Mouse (Mus musculus): ENCODE results near the gene 1700102P08Rik.
A peak's percentile ranks its signal among the peaks of the same experiment; 100 is the strongest.

Gene 1700102P08Rik

DNA sequence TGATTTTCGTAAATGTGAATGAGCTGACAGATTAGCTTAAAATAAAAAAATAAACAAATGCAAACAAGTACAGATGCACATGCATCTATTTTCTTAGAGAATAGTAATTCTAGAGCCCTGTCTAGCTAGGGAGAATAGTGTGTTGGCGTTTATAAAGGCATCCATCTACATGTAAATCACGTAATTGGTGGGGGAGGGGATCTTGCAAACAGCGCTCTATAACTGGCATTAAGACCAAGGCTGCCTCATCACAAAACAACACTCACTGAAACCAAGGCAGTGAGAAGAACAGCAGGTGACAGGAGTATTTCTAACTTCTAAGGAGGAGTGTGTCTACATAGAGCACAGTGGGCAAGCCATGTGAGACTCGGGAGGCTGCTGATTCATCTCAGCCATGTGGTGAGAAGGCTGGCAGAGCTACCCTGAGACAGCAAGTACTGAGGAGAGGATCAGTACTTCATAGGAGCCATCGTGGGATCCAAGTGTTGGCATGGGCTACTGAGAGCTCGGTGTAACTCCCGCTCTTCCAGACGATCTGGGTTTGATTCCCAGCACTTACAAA lies 18.9 kb downstream of the 1700102P08Rik start:
- no peak for DNase-seq (ENCODE audit: low spot score)

DNA sequence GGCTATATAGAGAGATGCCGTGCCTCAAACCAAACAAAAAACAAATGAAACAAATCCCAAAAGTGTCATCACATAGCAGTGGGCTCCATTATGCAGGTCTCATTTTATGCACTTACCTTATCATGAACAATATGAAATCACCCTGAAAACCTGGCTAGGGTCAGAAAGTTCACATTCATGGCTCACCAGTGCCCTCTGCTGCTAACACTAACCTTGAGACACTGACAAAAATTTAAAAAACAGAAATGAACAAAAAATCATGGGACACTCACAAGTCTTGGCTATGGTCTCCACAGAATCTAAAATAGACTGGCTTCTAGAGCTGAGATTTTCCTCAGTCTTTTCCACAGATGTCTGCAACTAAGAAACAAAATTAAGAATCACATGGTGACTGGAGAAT lies 19.6 kb downstream of the 1700102P08Rik start:
- DNase-seq (ENCODE audit: low spot score) = no peak

GRCm38 (mm10) chr9:108428384-108428783 lies 35.8 kb downstream of the 1700102P08Rik start, which contains the start of gene Ccdc36:
Ccdc36 (minus strand) TSS chr9:108428484.
- no peak for DNase-seq (ENCODE audit: low spot score)

DNA sequence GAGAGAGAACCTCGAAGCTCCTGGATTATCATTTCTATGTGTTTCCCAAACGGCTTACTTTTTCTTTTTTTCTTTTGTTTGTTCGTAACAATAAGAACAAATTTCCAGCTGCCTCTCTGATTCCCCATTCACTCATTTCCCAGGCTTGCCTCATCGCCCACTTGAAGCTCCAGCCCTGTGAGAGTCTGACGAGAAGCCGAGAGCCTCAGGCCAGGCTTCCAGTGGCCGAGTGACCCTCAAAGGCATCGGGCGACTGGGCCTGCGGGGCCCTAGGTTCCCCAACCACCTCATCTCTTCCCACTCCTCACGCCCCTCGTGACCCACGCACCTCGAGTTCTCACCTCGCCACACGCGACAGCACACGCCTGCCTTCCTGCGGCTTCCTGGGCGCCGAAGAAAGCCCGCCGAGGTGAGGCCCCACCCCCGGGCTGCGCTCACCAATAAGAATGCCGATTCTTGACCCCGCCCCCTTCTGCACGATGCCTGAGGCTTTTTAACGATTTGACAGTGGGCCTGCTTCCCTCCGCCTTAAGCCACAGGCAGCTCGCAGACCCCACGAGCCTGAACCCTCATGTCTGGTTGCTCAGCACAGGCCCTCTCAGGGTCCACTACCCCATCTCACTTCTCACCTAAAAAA lies 38.9 kb downstream of the 1700102P08Rik start:
- no peak for DNase-seq (ENCODE audit: low spot score)

DNA sequence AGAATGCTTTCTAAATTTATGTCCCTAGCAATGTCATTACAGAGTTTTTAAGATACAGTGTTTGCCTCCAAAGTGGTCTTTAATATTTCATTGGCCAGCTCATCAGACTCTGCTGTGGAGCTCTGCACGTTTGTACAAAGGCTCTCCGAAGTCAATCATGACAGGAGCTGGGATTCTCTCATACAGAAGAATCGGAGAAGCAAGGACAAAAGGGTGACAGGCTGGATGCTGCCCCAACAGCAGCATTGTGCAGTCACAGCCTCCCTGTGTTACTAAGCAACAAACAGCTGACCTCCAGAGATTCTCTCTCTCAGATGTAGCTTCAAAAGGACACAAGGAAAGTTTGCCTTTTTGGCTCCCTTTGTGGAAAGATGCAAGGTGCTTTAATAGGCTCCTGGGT lies 43.6 kb downstream of the 1700102P08Rik start, which contains the start of gene BC048562:
TSS of gene BC048562 (plus strand) at position 301 of the 400 bp plus-strand sequence.
- DNase-seq (ENCODE audit: low spot score) = no peak

GRCm38 (mm10) chr9:108439176-108439575 lies 46.6 kb downstream of the 1700102P08Rik start:
- DNase-seq (ENCODE audit: low spot score) = no peak

GRCm38 (mm10) chr9:108440485-108440884 lies 47.9 kb downstream of the 1700102P08Rik start:
- DNase-seq (ENCODE audit: low spot score) = no peak

- no peak for DNase-seq (ENCODE audit: low spot score)
These were observed 48.8 kb downstream of the 1700102P08Rik start for GRCm38 (mm10) chr9:108441236-108441919.

DNA sequence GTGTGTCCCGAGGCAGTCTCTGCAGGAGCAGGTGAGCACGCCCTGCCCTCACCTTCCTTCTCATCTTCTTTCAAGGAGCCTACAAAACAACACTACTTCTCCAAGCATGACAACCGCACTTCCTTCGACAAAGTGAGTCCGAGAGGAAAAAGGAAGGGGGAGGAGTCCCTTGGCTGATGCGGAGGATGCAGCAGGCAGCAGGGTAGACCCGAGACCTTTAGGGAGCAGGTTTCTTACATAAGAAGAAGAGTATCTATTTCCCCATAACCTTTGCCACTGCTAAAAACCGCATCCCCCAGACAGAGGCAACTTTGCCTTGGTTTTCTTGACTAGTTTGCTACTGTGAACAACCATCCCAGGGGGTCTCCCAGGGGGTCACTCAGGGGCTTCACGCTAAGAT lies 52.5 kb downstream of the 1700102P08Rik start:
- DNase-seq (ENCODE audit: low spot score) = no peak

GRCm38 (mm10) chr9:108449860-108450259 lies 57.3 kb downstream of the 1700102P08Rik start:
- DNase-seq (ENCODE audit: low spot score) = no peak

DNA sequence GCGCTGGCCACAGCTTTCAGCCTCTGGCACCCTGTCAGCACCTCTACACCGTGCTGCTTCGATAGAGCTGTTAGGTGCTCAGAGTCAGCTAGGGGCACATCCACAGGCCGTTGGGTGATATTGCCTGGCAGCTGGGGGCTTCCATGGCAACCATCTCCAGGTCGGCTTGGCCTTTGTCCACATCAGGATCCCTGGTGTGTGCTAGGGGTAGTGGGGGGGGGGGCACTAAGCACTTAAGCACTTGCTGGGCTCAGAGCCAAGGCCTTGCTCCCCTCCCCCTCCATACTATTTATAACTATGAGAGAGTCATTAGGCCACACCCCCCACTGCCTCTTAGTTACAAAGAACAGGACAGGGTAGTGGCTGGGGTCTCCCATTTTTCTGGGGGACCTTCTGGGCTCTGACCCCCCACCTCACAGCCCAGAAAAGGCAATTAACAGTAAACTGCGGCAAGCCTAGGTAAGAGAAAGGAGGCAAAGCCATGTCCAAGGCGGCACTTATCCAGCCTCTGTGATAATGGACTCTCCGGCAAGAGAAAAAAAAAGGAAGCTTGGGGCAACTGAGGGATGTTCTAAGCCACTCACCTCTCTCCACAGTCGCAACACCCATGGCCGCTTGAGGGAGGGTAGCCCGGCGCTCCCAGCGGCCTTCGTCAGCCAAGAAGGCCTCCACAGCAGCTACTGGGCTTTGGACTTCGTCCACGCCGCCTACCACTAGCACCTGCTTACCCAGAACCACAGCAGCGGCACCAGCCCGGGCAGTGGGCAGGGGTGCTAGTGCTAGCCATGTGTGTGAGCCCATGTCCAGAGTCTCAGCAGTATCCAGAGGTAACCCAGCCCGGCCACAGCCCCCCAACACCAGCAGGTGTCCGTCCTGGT lies 57.9 kb downstream of the 1700102P08Rik start:
- no peak for DNase-seq (ENCODE audit: low spot score)

DNA sequence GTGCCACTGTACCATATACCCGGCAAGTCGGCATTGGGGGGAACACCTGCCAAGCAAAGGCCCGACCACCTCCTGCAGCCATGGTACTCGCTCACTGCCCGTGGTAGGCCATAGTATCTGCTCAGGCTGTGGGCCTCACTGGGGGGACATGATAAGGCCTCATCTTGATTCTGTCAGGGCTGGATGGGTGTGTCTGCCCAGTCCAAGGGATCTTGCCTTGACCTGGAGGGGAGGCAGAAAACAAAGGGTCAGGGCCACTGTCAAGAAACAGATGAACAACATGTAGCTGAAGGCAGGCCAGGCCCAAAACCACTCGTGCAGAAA lies 58.5 kb downstream of the 1700102P08Rik start:
- DNase-seq (ENCODE audit: low spot score) = no peak

GRCm38 (mm10) chr9:108451519-108452160 lies 59.0 kb downstream of the 1700102P08Rik start:
- no peak for DNase-seq (ENCODE audit: low spot score)

DNA sequence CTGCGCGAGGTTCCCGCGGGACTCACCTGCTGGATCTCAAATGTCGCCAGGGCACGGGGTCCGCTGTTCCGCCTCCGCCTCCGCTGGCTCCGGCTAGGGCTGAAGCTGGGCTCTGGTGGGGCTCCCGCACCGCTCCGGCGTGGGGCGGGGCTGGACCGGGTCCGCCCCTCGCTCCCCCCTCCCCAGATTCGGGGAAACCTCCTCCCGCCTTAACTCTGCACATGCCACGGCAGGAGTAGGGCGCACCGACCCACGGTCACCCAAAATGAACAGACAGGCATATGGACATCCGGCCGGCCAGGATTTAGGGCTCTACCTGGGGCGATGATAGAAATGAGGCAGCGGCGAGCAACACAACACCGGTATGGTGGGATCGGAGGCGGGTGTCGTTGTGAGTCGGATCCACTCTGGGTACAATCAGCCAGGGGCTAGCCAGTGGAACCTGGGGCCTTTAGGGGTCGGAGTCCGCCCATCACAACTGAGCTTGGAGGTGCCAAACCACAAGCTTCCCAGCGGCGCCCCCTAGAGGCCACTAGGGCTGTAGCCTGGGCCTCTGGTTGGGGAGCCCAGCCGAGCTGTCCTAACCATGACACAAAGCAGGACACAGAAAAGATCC lies 59.8 kb downstream of the 1700102P08Rik start:
- DNase-seq (ENCODE audit: low spot score) = peak; percentile 71

GRCm38 (mm10) chr9:108452911-108453310 lies 60.3 kb downstream of the 1700102P08Rik start:
- DNase-seq (ENCODE audit: low spot score) = no peak

GRCm38 (mm10) chr9:108453458-108453857 lies 60.9 kb downstream of the 1700102P08Rik start:
- no peak for DNase-seq (ENCODE audit: low spot score)

GRCm38 (mm10) chr9:108454429-108454828 lies 61.8 kb downstream of the 1700102P08Rik start:
- no peak for DNase-seq (ENCODE audit: low spot score)

- no peak for DNase-seq (ENCODE audit: low spot score)
These were observed 63.4 kb downstream of the 1700102P08Rik start for GRCm38 (mm10) chr9:108455747-108456571.

GRCm38 (mm10) chr9:108456953-108457352 lies 64.3 kb downstream of the 1700102P08Rik start:
- no peak for DNase-seq (ENCODE audit: low spot score)

GRCm38 (mm10) chr9:108459939-108460318 lies 67.3 kb downstream of the 1700102P08Rik start:
- DNase-seq (ENCODE audit: low spot score) = no peak

All from urinary bladder, postnatal 10 days (tissue).